Mouse (Mus musculus) embryonic fibroblast, embryonic 13.5 days (primary cell): ENCODE measurements around the gene Pofut2. TPM values are rescaled to one million over a fixed set of nuclear protein-coding genes. Genes with fewer than 3 reads are reported as not detected.
"Not testable (repeated sequence)": the region's sequence is repeated elsewhere in the genome, so short reads cannot be mapped to it uniquely, and the experiment has no call there.

Source experiments
- H3K27ac ChIP-seq: 2 replicates; pipeline ENCODE4 v1.5.1; 2012; ENCODE audit warnings: low read length, control low read depth, inconsistent platforms; ENCODE audit not compliant: insufficient read depth
- H3K4me1 ChIP-seq: 2 replicates; pipeline ENCODE4 v1.6.1; 2011; ENCODE audit warnings: low read length; ENCODE audit not compliant: control insufficient read depth, insufficient read depth
- H3K4me3 ChIP-seq: 2 replicates; pipeline ENCODE4 v1.5.1; 2011; ENCODE audit warnings: mild to moderate bottlenecking, control low read depth, low read length; ENCODE audit not compliant: insufficient read depth
- CTCF ChIP-seq: IDR thresholded peaks from 2 replicates; pipeline ENCODE4 v1.5.1; 2011; ENCODE audit warnings: mild to moderate bottlenecking, control low read depth, low read length, moderate library complexity, borderline replicate concordance; ENCODE audit not compliant: insufficient read depth
- POLR2A ChIP-seq: IDR thresholded peaks from 2 replicates; pipeline ENCODE4 v1.6.1; 2011; ENCODE audit warnings: low read depth, mild to moderate bottlenecking, control low read depth, low read length, moderate library complexity
- polyA plus RNA-seq: library from polyadenylated mRNA; stranded (reverse); fragments of >200 nt; gene quantifications from 2 replicates; pipeline ENCODE4 v1.2.4, GENCODE M21; 2011; ENCODE audit warnings: low read depth; ENCODE audit not compliant: missing spikeins, insufficient read length

The Pofut2 gene
- polyA plus RNA-seq, 1 experiment, result 91.4 TPM

GRCm38 (mm10) chr10:77260166-77260875 is 1.3 kb downstream of the Pofut2 start:
- peak overlapping the region; percentile 96 for H3K4me3 ChIP-seq
- TF ChIP-seq CTCF (no peak), POLR2A (no peak)
- H3K4me1 ChIP-seq, result peaks cover 5% of the 10 kb centered on the region; the same call in 1 of the 2 replicates
- no peak overlapping the region for H3K27ac ChIP-seq

DNA sequence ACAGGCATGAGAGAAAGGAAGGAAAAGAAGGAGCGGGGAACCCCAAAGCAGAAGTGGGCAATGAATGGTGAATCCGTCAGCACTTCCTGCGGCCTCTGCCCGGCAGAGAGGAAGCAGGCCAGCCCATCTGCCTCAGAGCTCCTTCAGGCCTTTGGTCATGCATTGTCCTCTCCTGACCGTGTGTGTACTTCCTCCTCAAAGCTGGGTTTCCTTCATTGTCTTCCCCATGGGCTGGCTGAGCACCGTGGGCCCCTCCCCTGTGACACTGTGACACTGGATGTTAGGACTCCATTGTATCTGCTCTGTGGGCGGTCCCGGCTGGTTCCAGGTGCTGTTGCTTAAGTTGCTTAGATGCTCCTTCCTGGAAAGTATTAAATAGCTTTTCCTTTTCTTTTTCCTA is 7.3 kb downstream of the Pofut2 start:
- TF ChIP-seq CTCF, result no peak
- TF ChIP-seq POLR2A, result no peak
- no peaks in the 10 kb centered on the region for H3K4me1 ChIP-seq
- no peak overlapping the region for H3K4me3 ChIP-seq
- no peak overlapping the region for H3K27ac ChIP-seq

- TF ChIP-seq POLR2A, result no peak
- TF ChIP-seq CTCF, result no peak
- H3K27ac ChIP-seq, result no peak overlapping the region
- no peak overlapping the region for H3K4me3 ChIP-seq
- H3K4me1 ChIP-seq, result no peaks in the 10 kb centered on the region
Measured at GRCm38 (mm10) chr10:77267027-77267426, 8.0 kb downstream of the Pofut2 start.

- TF ChIP-seq POLR2A (no peak), CTCF (no peak)
- Histone ChIP-seq H3K4me3 (no peak overlapping the region), H3K27ac (no peak overlapping the region), H3K4me1 (no peaks in the 10 kb centered on the region)
Measured at GRCm38 (mm10) chr10:77269129-77269528, 10.1 kb downstream of the Pofut2 start.

GRCm38 (mm10) chr10:77272980-77273730 is 14.1 kb downstream of the Pofut2 start:
- TF ChIP-seq CTCF (no peak), POLR2A (no peak)

GRCm38 (mm10) chr10:77273798-77274197 is 14.8 kb downstream of the Pofut2 start:
- H3K4me1 ChIP-seq, result no peaks in the 10 kb centered on the region
- TF ChIP-seq CTCF (no peak), POLR2A (no peak)
- H3K27ac ChIP-seq, result no peak overlapping the region
- H3K4me3 ChIP-seq, result no peak overlapping the region

More at GRCm38 (mm10) chr10:77272980-77273730, 14.1 kb downstream of the Pofut2 start:
- Histone ChIP-seq H3K4me1 (no peaks in the 10 kb centered on the region), H3K27ac (no peak overlapping the region), H3K4me3 (no peak overlapping the region)

DNA sequence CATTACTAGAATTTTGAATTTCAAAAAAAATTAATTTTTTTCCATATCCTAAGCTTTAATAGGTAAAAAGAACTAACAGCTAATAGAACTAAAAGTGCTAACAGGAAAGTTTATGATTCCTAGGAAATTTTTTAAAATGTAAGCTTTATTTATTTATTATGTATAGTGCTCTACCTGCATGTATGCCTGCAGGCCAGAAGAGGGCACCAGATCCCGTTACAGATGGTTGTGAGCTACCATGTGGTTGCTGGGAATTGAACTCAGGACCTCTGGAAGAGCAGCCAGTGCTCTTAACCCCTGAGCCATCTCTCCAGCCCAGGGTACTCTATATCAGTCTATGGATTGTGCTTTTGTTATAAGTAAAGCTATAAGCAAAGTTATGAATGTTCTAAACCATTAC is 23.1 kb downstream of the Pofut2 start:
- H3K4me1 ChIP-seq, H3K4me3 ChIP-seq, H3K27ac ChIP-seq: not testable (repeated sequence)

GRCm38 (mm10) chr10:77282822-77283221 is 23.8 kb downstream of the Pofut2 start:
- Histone ChIP-seq H3K27ac (no peak overlapping the region), H3K4me3 (no peak overlapping the region), H3K4me1 (no peaks in the 10 kb centered on the region)
- TF ChIP-seq POLR2A, result no peak
- TF ChIP-seq CTCF, result peak; percentile 96

DNA sequence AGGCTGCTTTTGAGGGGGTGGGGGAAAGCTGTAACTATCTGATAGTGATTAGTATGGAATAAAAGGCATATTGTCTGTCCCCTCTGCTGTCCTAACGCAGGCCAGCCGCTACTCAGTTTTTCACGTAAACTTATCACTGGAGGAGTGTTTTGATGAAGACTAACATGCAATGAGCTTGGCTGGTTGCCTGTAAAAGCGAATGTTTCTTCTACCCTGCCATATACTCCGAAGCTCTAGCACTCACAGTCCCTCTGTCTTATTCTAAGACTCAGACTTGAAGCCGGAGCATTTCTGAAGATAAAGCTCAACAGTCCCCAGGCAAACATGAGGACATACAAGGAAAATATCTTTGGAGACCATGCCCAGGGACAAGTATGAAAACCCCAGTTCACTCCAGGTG is 25.8 kb downstream of the Pofut2 start:
- no peak overlapping the region for H3K4me3 ChIP-seq
- no peak overlapping the region for H3K27ac ChIP-seq

GRCm38 (mm10) chr10:77287626-77288025 is 28.6 kb downstream of the Pofut2 start:
- TF ChIP-seq CTCF (no peak), POLR2A (no peak)
- H3K4me1 ChIP-seq, result no peaks in the 10 kb centered on the region
- H3K4me3 ChIP-seq, result no peak overlapping the region
- H3K27ac ChIP-seq, result no peak overlapping the region

More for the DNA sequence above, 25.8 kb downstream of the Pofut2 start:
- H3K4me1 ChIP-seq, result no peaks in the 10 kb centered on the region
- TF ChIP-seq CTCF, result no peak
- TF ChIP-seq POLR2A, result no peak
